Mouse (Mus musculus) stomach, postnatal 0 days (tissue): ENCODE measurements around the gene C2cd3. TPM values are rescaled to one million over a fixed set of nuclear protein-coding genes. Genes with fewer than 3 reads are reported as not detected.

Experiments
- ATAC-seq: fragments of 200-750 bp; cut with Nextera tagmentation; 2 replicates; pipeline ENCODE4 v1.8.0; 2017; ENCODE audit not compliant: low FRiP score, low TSS enrichment
- DNase-seq: peaks from one replicate; pipeline ENCODE4 v3.0.0-alpha.2; 2016; ENCODE audit warnings: low spot score
- H3K27ac ChIP-seq: fragments of 300-500 bp; sonication (generic); replicated peaks from 2 replicates; pipeline ENCODE4 v1.5.1; 2014; ENCODE audit warnings: mild to moderate bottlenecking, control low read depth
- H3K27me3 ChIP-seq: fragments of 300-500 bp; sonication (generic); 2 replicates; pipeline ENCODE4 v1.6.1; 2014; ENCODE audit warnings: low read length; ENCODE audit not compliant: control insufficient read depth, insufficient read depth
- H3K36me3 ChIP-seq: fragments of 300-500 bp; sonication (generic); 2 replicates; pipeline ENCODE4 v1.6.1; 2014; ENCODE audit warnings: low read length, mixed read lengths; ENCODE audit not compliant: control insufficient read depth, insufficient read depth
- H3K4me1 ChIP-seq: fragments of 300-500 bp; sonication (generic); replicated peaks from 2 replicates; pipeline ENCODE4 v1.6.1; 2014; ENCODE audit warnings: antibody characterized with exemption; ENCODE audit not compliant: control insufficient read depth, insufficient read depth
- H3K4me2 ChIP-seq: fragments of 300-500 bp; sonication (generic); replicated peaks from 2 replicates; pipeline ENCODE4 v1.6.1; 2014; ENCODE audit warnings: low read depth, mild to moderate bottlenecking, control low read depth, moderate library complexity
- H3K4me3 ChIP-seq: fragments of 300-500 bp; sonication (generic); 2 replicates; pipeline ENCODE4 v1.5.1; 2014; ENCODE audit warnings: low read depth, low read length, control low read depth
- H3K9ac ChIP-seq: fragments of 300-500 bp; sonication (generic); 2 replicates; pipeline ENCODE4 v1.6.1; 2014; ENCODE audit warnings: mild to moderate bottlenecking, low read length, control low read depth, mixed read lengths
- H3K9me3 ChIP-seq: fragments of 300-500 bp; sonication (generic); 2 replicates; pipeline ENCODE4 v1.6.1; 2016; ENCODE audit warnings: low read length; ENCODE audit not compliant: control insufficient read depth
- CTCF ChIP-seq: IDR thresholded peaks from 2 replicates; pipeline ENCODE4 v1.5.1; 2016; ENCODE audit warnings: antibody characterized with exemption, low read depth, mild to moderate bottlenecking, moderate library complexity
- EP300 ChIP-seq: optimal IDR thresholded peaks from 2 replicates; pipeline ENCODE3; 2016; ENCODE audit warnings: antibody characterized with exemption
- WGBS: fragments of 180-500 bp; shearing (Covaris S2); extraction: QIAGEN DNeasy Blood & Tissue Kit; methylation state at CpG from one replicate; pipeline ENCODE4 v1.1.7; 2014; 5-methylcytosine and 5-hydroxymethylcytosine counted together
- polyA plus RNA-seq: library from polyadenylated mRNA; unstranded; fragments of >200 nt; fragmentation: Nextera tagmentation; extraction: Ambion mirVana; gene quantifications from 2 replicates; pipeline ENCODE4 v1.2.1, GENCODE M21; 2015

Gene C2cd3
- polyA plus RNA-seq, 1 experiment from 2014 or later, result 5.6 TPM

DNA sequence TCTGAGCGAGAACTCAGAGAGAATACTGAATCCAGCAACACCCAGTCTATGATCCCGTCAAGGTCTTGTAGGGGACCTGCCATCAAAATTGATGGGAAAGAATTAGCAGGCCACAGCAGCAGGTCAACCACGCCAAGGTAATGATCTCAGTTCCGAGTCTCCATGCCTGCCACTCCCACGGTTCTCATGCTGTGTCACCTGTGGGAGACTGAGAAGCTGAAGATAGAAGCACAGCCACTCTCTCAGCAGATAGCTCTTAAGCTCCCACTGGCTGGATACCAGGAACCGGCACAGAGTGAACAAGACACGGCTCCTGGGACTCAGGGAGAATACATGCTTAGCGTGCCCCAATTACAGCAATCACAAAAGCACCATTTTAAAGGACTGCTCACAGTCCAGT, 18.1 kb downstream of the C2cd3 start:
- H3K9ac ChIP-seq, result no peak overlapping the region
- H3K36me3 ChIP-seq, result peaks cover 2% of the 10 kb centered on the region; the same call in 1 of the 2 replicates
- WGBS, result 84% methylated on average over 8 of the region's 8 CpGs
- no peak for TF ChIP-seq CTCF
- no peak for TF ChIP-seq EP300
- no peak overlapping the region for H3K4me2 ChIP-seq
- H3K27me3 ChIP-seq, result no peaks in the 10 kb centered on the region
- H3K27ac ChIP-seq, result no peak overlapping the region
- no peak overlapping the region for H3K4me3 ChIP-seq
- H3K9me3 ChIP-seq, result no peaks in the 10 kb centered on the region
- ATAC-seq (no peak), DNase-seq (no peak)
- H3K4me1 ChIP-seq, result no peaks in the 10 kb centered on the region

- Histone ChIP-seq H3K36me3 (peaks cover 2% of the 10 kb centered on the region; the same call in 1 of the 2 replicates), H3K9ac (no peak overlapping the region), H3K27me3 (no peaks in the 10 kb centered on the region), H3K4me1 (no peaks in the 10 kb centered on the region), H3K9me3 (no peaks in the 10 kb centered on the region), H3K4me2 (no peak overlapping the region), H3K27ac (no peak overlapping the region), H3K4me3 (no peak overlapping the region)
- TF ChIP-seq CTCF (peak; percentile 57), EP300 (no peak)
- DNase-seq (peak; percentile 20), ATAC-seq (no peak)
- 75% methylated on average over 2 of the region's 2 CpGs for WGBS
Observed at GRCm38 (mm10) chr7:100392265-100392664, 20.2 kb downstream of the C2cd3 start.

DNA sequence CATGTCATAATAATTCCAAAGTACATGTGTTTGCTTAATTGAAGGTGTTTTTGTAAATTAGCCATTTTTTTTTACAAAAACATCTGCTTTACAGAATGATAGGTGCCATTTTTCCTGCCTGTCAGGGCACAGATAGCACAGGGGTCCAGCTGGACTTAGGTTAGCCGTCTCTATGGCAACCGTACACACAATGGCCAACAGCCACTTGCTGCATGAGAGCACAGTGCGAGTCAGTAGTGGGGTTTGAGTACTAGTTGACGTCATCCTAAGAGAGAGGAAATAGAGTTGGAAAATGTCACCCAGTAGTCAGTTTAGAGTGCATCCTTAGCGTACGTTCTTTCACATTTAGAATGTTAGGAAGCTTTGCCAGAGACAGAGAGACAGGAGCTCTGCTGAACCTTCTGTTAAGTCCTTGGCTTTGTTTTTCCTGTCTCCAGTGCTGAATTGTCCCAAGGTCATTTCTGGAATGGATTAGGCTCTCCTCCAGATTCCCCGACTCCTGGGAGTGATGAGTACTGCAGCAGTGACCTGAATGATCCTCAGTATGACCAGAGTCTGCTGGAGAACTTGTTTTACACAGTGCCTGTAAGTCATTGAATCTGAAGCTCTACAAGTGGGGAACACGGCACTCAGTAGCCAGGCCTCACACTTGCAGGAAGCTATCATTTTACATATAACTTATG, 27.3 kb downstream of the C2cd3 start:
- no peak overlapping the region for H3K4me3 ChIP-seq
- TF ChIP-seq EP300 (no peak), CTCF (no peak)
- H3K27ac ChIP-seq, result no peak overlapping the region
- H3K9ac ChIP-seq, result no peak overlapping the region
- DNase-seq (no peak), ATAC-seq (no peak)
- no peaks in the 10 kb centered on the region for H3K9me3 ChIP-seq
- no peaks in the 10 kb centered on the region for H3K4me1 ChIP-seq
- peaks cover 6% of the 10 kb centered on the region for H3K36me3 ChIP-seq
- no peaks in the 10 kb centered on the region for H3K27me3 ChIP-seq
- H3K4me2 ChIP-seq, result no peak overlapping the region
- WGBS, result 66% methylated on average over 8 of the region's 8 CpGs

- no peak overlapping the region for H3K4me2 ChIP-seq
- ATAC-seq (no peak), DNase-seq (no peak)
- H3K4me3 ChIP-seq, result no peak overlapping the region
- no peaks in the 10 kb centered on the region for H3K27me3 ChIP-seq
- H3K27ac ChIP-seq, result no peak overlapping the region
- H3K9me3 ChIP-seq, result no peaks in the 10 kb centered on the region
- H3K36me3 ChIP-seq, result peaks cover 6% of the 10 kb centered on the region
- WGBS, result 50% methylated on average over 4 of the region's 4 CpGs
- no peak for TF ChIP-seq CTCF
- no peak for TF ChIP-seq EP300
- H3K9ac ChIP-seq, result no peak overlapping the region
- no peaks in the 10 kb centered on the region for H3K4me1 ChIP-seq
Observed at GRCm38 (mm10) chr7:100400899-100401539, 29.0 kb downstream of the C2cd3 start.

DNA sequence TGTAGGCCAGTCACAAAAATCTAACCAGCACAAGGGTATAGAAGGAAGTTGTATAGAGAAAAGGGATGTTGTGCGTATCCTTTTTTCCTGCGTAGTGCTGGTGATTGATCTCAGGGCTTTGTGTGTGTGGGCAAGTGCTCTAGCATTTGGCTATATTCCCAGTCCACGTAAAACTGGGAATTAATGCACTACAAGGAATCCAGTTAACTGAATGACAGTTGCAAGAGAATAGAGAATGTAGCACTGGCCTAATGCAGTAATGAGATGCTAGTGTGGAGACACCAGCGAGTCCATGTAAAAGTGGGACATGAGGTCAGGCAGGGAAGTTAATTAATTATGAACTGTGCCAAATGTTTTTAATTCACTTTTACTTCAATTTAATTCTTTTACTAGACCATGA, 30.7 kb downstream of the C2cd3 start:
- Histone ChIP-seq H3K27me3 (no peaks in the 10 kb centered on the region), H3K9ac (no peak overlapping the region), H3K4me2 (no peak overlapping the region), H3K27ac (no peak overlapping the region), H3K4me1 (no peaks in the 10 kb centered on the region), H3K4me3 (no peak overlapping the region), H3K9me3 (no peaks in the 10 kb centered on the region), H3K36me3 (peaks cover 7% of the 10 kb centered on the region)
- WGBS, result 64% methylated on average over 4 of the region's 4 CpGs
- ATAC-seq, result no peak
- no peak for DNase-seq
- TF ChIP-seq EP300, result no peak
- no peak for TF ChIP-seq CTCF

DNA sequence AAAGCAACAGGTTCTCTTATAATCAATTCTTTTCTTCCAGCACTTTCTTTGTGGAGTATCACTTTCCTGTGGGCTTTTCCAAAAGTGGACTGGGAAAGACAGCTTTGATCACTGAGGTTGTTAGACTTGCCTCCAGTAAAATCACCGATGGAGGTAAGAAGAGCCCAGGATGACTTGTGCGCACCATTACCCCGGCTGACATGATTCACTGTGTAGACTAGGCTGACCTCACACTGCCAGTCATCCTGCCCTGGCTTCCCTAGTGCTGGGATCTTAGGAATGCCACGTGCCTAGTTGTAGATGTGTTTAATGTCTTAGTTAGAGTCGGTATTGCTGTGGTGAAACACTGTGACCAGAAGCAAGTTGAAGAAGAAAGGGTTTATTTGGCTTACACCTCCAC, 35.6 kb downstream of the C2cd3 start:
- no peak overlapping the region for H3K4me2 ChIP-seq
- no peaks in the 10 kb centered on the region for H3K9me3 ChIP-seq
- TF ChIP-seq CTCF (no peak), EP300 (no peak)
- no peak overlapping the region for H3K27ac ChIP-seq
- H3K27me3 ChIP-seq, result no peaks in the 10 kb centered on the region
- H3K9ac ChIP-seq, result no peak overlapping the region
- no peak overlapping the region for H3K4me3 ChIP-seq
- DNase-seq (no peak), ATAC-seq (no peak)
- WGBS, result 89% methylated on average over 5 of the region's 5 CpGs
- peaks cover 17% of the 10 kb centered on the region for H3K36me3 ChIP-seq
- H3K4me1 ChIP-seq, result no peaks in the 10 kb centered on the region
